Mouse (Mus musculus): ENCODE data around the gene Taf8.

Gene Taf8

DNA sequence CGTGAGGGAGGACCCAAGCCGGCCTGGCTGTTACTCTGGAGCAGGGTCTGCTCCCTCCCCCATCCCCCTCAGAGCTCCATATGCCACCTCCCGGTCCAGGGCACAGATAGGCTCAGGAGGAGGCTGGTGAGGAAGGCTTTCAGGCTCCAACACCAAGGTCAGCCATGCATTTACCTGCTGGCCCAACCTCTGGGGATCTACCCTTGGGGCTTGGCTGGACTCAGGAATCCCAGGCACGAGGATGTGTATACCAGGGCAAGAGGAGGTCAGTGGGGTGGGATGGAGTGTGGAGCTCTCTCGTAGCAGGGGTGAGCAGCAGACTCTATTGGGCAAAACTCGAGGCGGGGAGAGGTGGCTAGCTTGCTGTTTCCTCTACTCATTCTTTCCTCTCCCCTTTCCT, 49.2 kb downstream of the Taf8 start:
- no peak for DNase-seq

DNA sequence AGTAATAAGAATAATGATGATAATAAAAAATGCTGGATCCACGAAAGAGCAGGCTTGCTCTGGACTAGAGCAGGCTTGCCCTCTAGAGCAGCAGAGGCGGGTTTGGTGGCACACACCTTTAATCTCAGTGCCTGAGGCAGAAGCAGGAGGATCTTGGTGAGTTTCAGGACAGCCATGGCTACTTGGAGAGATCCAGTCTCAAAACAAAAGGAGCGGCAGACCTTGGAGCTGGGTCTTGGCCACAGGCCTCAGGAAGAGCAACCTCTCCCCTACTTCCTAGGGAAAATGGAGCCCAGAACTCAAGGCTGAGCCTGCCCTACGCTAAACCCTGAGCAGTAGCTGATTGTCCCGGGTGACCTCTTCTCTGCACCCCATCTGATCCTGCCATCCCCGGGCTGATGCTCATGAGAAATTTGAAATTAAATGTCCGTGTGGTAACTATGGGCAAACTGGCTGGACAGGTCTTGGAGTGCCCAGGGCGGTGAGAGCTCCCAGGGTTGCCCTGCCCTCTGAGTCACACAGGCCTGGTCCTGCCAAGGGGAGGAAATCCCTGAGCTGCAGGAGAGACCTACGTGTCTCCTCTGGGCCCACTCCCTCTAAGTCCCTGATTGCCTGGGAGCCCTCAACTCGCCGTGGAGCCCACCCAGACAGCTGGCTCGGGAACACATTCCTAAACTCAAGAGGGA, 51.1 kb downstream of the Taf8 start:
- DNase-seq: no peak

DNA sequence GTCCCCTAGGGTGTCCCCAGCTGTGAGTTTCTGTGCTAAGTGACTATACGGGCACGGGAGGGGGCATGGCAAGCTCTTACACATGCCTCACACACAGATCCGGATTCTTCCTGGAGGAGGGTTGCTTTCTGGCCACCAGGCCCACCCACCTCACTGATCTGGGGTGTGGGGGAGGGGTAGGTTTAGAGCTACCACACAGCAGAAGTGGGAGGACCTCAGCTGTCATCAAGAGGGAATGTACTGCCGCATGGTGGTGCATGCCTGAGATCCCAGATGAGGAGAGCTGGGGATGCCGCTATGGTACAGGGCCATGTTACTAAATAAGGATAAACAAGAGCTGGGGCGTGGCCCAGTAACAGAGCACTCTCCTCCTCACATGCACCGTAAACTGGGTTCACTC, 51.9 kb downstream of the Taf8 start:
- no peak for DNase-seq

DNA sequence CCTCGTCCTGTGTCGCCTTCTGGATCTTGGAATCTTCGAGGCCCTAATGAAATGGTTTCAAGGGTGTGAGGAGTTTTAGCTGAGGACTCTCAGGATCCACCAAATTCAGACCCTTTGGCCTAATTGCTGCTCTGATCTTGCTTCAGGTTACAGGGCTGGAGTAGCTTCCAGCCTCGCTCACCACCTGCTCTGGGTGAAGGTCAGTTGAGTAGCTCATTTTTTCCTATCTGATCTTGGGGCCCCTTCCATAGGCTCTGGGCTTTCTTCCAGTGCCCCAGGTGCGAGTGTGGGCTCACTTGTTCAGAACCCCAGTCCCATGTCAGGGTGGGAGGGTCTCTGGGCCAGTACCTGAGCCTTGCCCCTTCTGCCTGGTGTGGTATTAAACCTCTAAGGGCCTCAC, 52.7 kb downstream of the Taf8 start:
- DNase-seq: no peak

DNA sequence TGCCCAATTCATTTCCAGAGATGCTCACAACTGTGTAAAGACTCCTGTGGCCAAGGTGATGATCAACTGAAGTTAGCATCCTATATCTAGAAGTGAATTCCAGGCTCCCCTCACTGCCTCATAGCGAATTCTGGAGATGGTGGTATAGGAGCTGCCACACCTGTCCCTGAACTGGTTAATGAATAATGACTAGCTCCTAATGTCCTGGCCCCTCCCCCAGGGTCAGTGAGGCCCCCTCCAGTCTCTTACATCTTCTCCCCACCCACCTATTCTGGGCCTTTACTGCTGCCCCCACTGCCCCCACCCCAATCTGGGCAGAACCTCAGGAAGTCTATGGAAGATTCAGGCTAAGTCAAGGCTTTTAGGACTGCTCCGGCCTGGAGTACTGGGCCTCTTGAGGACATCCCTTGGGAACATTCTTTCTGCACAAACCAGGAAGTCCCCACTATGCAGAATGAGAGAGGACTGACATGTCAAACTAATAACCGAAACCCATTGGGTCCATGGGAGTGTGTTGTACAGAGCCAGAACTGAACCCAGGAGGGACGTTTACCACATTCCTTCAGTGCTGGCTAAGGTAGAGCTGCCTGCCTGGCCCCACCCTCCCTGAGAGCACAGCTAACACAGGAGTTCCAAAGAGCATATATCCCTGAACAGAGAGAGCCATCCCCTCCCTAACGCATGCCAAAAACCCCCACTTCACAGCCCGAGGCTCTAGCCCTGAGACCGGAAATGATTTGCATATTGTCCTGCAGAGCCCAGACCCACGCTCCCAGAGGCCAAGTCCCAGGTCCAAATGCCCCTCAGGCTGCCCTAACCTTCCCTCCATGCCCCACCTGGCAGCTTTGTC, 53.3 kb downstream of the Taf8 start:
- no peak for DNase-seq

DNA sequence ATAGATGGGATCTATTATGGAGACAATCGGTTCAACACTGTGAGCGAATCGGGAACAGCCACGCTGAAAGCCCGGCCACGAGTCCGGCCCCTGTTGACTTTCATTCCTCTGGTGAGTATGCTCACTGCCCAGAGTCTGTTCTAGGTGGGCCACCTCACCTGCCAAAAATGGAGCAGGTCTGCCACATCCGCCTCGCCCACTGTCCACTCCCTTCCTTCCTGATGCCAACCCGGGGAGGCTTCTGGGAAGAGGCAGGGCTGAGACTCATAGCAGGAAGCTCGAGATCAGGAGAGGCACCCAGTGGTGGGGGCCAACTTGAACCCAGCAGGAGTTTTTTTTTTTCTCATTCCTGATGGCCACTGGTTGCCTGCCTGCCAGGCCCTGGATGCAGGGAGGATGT, 55.5 kb downstream of the Taf8 start:
- no peak for DNase-seq

DNA sequence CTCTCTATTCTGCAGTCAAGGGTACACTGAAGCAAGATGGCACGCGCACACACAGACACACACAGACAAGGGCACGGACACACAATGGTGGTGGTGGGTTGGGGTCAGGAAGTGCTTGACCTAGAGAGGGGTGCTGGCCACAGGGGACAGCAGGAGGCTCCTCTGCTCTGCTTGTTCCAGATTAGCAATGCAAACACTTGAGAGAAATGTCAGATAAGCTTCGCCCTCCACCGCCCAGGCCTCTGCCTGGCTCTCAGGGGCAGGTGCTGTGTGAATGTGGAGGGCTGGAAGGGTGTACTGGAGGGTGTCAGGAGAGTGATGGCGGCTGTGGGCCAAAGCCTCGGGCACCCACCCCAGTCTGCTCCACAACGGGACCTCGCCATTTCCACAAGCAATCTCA, 56.1 kb downstream of the Taf8 start:
- DNase-seq: no peak

DNA sequence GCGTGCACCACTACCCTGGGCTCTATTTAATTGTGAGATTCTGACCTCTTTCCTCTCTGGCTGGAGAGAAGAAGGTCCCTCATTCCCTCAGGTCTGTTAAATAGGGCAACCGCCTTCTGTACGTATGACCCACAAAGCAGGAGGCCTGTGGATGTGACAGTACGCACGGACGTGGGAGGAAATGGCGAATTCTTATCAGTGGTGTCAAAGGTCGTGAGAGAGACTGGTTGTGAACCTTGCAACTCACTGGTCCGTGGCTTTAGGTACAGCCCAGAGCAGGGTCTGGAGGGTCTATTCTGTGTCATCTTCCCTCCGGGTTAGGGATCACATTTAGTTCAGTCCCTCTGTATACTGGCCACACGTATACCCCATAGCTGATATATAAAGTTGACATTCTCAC, 56.6 kb downstream of the Taf8 start:
- no peak for DNase-seq

DNA sequence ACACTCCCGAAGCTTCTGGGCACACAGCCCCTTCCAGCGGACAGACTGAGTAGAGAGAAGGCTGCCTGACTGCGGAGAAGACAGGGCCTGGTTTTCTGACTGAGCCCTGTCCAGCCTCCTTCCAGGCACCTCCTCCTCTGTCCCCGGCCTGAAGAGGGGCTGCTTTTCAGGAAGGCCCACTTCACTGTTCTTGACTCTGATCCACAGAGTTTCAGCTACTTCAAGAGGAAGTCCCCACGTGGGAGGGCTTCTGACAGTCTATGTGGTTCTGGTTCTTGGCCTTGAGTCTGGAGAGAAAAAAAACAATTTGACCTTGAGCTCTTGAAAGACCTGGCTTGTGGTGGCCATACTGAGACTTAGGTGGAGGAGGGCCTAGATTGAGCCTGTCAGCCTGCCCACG, 58.0 kb downstream of the Taf8 start:
- DNase-seq: no peak

DNA sequence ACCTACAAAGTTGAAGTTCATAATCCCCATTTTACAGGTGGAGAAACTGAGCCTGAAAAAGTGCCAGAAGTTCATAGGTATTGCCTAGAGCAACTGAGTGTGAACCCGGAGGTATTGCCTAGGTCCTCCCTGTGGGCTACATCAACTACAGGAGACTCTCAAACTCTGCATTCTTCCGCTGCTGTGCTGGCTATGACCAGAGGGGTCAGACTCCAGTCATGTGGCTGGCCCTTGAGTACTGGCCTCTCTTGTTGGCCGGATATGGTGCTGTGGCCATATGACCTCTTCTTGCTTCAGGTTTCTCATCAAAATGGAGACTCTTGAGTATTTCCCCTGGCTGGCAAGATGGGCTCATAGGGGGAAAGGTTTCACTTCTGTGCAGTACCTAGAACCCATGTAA, 59.8 kb downstream of the Taf8 start:
- DNase-seq: no peak

DNA sequence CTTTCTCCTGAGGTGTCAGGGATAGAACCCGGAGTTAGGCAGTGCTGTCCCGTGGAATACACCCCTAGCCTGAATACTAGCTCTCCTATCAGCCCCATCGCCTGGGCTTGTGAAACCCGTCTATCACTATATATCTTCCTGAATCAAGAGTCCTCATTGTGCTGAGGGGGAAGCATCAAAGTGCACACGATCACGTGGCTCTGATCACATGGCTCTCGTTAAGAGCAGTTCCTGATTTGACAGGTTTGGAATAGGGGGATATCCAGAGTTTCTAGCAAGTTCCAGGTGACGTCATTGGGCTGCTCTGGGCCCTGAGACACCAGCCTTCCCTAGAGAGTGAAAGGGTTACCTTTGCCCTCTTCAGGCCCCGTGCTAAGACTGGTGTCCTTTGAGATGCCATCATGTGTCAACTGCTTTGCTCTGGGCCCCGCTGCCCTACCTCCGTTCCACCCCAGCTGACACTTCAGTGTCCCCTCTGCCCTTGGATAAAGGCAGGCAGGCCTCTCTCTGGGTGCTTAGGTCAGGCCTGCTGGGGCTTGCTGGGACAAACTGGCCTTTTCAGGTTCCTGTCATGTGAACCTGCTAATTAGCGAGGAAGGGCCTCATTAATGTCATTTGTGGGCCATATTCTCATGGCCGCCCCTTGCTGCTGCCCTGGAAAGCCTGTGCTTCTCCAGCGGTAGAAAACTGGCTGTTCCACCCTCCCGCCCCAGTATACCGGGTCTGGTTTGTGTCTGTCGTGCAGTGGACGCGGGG, 60.6 kb downstream of the Taf8 start:
- no peak for DNase-seq

DNA sequence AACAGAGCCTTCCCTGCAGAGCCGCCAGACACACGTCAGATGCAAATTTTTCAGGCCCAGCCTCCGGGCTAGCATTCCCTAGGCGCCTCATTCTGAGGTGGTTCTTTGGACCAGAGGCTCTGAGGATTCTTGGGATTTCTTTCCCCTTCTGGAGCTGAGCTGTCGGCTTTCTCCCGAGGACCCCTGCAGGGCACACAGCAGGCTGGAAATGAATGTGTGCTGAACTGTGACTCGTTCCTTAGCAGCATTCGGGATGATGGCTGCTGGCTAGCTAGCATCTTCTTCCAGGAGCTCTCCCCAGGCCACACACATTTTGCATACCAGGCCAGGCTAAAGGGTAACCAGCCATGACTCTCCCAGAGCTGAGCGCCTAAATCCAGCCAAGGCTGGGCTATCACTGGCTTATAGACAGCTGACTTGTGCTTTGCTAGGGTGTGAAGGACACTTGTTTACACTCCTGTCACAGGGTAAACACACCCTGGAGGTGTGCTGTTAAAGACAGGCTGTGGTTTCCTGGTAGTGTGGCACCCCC, 61.7 kb downstream of the Taf8 start:
- no peak for DNase-seq

DNA sequence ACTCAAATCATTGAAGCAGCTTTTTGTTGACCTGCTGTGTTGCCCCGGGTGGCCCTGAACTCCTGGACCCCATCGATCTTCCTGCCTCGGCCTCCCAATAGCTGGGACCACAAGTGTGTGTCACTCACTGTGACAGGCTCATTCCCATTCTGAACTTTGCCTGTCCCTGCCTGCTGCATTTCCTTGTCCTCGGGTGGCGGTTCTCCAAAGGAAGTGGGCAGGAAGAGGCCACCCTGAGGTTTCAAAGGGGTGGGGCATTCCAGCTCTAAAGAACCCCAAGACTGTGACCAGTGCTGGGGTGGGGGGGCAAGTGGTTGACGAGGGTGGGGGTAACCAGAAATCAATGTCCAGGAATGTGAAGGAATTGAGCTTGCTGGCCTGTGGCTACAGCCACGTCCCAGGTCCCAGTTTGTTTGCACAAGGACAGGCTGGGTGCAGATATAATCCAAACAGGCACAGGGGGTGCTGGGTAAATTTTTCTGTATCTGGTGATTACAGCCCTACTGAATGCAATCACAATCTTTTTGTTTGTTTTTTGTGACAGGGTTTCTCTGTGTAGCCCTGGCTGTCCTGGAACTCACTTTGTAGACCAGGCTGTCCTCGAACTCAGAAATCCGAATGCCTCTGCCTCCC, 62.6 kb downstream of the Taf8 start:
- no peak for DNase-seq

DNA sequence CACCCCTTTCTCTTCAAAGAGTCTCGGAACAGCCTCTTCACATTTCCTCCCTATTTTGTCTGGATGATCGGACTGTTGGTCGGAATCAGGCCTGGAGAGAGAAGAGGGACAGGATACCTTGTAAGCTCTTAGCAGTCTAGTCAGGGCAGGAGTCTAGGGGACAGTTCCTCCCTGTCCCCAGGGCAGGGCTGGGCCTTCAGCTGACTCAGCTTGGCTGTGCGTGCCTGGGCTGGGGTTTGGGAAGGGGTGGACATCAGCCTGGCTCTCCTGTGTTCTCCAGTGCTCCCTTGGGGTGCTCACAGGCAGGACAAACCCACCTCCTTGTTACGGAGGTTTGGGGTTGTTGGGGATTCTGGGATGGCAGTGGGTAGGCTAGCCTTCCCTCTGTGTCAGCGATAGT, 63.5 kb downstream of the Taf8 start:
- DNase-seq: no peak

DNA sequence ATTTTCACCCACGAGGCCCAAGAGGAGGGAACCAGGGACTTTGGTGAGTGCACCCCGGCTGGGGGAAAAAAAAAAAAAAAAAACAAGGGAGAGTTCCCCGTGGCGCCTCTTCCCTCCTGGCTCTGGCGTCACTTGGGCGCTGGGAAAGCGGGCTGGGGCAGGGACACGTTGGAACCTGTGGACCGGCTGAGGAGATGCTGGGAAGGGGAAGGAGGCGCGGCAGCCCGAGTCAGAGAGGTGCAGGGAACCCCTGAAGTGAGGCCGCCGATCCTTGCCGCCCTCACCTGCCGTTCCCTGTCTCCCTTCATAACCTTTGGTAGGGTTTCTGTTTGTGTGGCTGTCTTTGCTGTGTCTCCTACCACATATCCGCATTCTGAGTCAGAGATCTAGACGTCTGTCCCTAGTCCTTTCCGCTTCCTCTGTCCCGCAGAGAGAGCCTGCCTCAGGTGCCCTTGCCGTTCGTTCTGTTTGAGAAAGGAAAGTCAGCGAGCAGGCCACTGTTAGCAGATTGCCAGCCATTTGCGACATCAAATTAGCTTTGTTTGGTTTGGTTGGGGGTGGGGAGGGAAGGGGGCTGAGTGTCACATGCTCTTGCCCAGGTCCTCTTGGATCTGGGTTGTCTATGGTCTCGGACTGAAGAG, 65.1 kb downstream of the Taf8 start, which contains the start of gene 1700001C19Rik:
Gene 1700001C19Rik (minus strand): TSS at position 470 of the 641 bp plus-strand sequence.
- DNase-seq: no peak

DNA sequence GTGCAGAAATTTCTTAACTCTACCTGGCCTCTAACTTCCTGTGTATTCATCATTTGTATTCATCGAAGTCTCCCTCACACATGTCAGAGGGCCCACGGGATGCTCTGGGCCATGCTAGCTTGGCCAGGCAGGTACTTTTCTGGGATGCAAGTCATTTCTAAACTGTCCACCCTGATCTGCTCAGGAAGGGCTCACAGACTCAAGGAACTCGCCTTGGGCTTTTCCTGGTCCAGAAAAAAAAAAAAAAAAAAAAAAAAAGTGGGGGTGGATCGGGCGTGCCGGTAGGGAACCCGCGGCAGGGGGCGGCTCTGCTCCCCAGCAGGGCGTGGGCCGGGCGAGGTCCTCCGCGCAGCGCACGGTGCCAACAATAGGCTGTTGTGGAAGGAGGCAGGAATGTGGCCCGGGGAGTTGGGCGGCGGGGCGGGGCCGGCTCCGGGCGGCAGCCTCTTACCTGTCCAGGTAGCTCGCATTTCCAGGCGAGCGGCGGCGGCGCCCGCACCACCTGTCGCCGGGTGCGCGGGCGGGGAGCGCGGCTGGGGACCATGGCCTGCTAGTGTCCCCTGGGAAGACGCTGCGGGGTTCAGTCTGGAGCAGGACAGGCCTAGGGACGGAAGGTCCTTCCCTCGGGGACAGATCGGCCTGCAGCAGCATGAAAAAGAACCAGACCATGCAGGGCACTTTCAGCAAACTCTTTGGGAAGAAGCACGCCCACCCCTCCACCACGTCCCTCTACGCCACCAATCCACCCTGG, 65.8 kb downstream of the Taf8 start, which contains the start of gene AI661453:
Gene AI661453 (plus strand): TSS at position 460 of the 751 bp plus-strand sequence.
- DNase-seq: no peak
